Mouse (Mus musculus) ovary, postnatal 10 days (tissue): ENCODE measurements at regions not wholly inside any gene's neighbourhood (a gene's known extent, or its start where the extent isn't known, plus 50 kb on each side); places are given as distances from the start of the nearest gene placed in this dataset.

ENCODE experiments used
- DNase-seq: peaks from one replicate; pipeline ENCODE4 v3.0.0; 2022; ENCODE audit warnings: low spot score

- no peak for DNase-seq
Measured at GRCm38 (mm10) chr13:44608286-44608675, 121.0 kb upstream of the Jarid2 start.

DNA sequence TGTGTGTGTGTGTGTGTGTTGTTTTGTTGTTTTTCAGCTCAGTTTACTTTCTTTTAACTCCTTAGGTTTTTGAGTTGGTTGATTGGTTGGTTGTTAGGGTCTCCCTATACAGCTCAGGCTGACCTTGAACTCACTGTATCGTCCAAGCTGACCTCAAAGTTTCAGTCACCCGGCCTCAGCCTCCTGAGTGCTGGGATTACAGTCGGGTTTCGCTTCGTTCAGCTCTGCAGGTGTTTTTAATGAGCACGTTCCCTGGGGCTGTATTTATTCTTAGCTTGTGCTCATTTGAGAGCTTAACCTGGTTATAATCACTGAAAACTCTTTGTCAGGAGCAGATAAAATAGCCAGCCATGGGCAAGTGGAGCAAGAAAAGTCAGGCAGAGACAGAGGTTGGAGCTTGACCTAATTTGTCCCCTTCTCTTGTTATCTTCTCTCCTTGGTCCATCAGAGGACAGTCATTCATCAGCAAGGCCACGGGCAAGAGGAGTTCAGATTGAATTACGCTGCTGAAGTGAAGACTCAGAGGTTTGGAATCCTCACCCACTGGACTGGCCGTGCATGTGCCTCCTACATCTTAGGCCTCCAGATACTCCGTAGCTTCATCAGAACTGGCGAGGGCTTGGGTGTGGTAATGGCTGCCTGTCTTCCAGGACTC lies 120.5 kb upstream of the Jarid2 start:
- no peak for DNase-seq

DNA sequence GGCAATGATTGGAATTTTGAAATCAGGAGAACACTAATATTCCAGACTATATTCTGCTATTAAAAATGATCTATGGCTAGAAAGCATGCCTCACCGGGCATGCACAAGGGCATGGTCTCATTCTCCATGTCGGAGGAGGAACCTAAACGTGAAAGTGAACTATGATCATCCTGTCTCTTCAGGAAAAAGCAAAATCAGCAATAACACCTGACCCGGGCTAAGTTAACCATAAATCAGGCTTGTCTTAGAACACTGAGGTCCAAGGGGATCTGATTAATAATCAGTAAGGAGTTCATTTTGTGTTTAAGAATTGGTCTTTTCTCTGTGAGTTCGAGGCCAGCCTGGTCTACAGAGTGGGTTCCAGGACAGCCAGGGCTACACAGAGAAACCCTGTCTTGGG lies 119.7 kb upstream of the Jarid2 start:
- no peak for DNase-seq

DNA sequence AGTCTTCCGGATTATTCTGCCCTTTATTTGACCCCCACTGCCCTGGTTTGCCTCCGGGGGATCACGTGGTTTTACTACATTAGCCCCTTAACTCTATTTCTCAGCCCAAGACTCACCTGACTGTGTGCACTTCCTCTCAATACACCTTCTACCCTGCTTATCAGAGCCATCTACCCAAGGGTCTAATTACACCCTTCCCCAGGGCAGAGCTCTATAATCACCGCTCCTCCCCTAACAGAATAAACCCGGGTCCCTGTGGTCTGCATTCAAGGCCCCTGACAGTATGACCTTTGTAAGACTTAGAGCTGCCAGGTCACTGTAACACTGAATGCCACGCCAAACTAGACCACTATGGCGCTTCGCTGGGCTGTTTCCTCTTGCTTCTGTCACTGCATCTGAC lies 113.6 kb upstream of the Jarid2 start:
- no peak for DNase-seq

DNA sequence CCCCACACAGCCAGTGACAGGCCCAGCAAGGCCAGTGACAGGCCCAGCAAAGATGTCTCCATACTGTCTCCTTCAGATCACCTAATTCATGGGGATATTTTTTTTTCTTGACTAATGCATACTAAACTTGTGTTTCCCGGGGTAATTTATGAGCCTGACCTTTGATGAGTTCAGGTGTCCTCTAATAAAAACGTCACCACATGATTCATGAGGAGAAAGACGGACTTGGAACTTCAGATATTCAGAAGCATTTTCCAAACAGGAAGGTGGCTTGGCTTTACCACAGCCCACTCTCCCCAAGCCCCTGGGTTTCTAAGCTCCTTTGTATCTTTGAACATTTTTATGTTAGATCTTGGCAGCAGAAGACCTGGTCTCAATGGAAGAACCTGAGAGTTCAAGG lies 110.9 kb upstream of the Jarid2 start:
- no peak for DNase-seq

- DNase-seq: no peak
Measured at GRCm38 (mm10) chr13:44622661-44623355, 106.5 kb upstream of the Jarid2 start.

DNA sequence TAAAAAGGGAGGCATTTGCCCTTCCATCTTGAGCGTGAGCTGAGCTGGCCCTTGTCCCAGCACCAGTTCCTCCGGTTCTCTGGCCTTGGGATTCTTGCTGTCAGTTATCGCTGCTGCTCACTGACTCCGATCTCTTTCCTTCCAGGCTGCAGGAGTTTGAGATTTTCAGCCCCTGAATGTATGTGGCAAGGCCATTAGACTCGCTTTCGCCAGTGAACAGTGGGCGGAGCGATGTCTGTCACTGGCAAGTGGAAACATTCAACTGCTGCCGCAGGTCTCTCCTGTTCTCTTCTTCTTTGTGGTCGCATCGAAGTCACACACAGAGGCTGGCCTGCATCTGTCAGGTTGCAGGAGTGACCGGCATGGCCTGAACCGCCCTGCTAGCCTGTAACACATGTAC lies 104.6 kb upstream of the Jarid2 start:
- no peak for DNase-seq

DNA sequence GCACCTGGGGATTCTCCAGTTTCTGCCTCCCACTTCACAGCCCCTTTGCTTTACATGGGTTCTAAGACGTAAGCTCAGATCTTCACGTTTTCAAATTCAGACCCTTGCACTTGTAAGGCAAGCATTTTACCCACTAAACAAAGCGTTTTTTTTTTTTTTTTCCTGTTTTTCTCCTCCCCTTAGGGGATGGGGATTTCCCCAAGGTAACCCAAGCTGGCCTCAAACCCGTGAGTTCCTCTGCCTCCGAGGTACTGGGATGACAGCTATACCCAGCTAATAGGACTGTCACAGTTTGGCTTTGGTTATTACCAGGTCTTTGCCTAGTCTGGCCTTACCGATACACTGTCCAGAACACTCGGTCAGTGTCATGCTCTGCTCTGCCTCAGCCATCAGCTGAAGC lies 103.5 kb upstream of the Jarid2 start:
- no peak for DNase-seq

- DNase-seq: no peak
Measured at GRCm38 (mm10) chr13:44626806-44627205, 102.5 kb upstream of the Jarid2 start.

GRCm38 (mm10) chr13:44630061-44630460 lies 99.2 kb upstream of the Jarid2 start:
- DNase-seq: no peak

DNA sequence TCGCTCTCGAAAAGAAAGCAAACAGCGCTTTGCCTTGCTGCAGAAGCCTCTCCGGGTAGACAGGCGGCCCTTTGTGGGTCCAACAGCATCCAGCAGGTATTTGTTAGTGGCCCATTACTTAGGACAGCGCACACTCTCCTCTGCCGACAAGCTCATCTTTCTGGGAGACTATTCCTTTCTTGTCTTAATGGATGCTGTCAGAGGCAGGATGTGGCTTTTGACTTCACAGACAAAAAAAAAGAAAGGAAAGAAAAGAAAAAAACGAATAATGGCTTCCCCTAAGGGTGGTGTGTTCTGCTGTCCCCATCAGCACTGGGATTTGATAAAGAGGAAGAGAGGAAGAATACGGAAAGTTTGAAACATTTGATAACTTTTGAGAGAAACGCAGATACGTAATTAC lies 94.7 kb upstream of the Jarid2 start:
- DNase-seq: no peak

DNA sequence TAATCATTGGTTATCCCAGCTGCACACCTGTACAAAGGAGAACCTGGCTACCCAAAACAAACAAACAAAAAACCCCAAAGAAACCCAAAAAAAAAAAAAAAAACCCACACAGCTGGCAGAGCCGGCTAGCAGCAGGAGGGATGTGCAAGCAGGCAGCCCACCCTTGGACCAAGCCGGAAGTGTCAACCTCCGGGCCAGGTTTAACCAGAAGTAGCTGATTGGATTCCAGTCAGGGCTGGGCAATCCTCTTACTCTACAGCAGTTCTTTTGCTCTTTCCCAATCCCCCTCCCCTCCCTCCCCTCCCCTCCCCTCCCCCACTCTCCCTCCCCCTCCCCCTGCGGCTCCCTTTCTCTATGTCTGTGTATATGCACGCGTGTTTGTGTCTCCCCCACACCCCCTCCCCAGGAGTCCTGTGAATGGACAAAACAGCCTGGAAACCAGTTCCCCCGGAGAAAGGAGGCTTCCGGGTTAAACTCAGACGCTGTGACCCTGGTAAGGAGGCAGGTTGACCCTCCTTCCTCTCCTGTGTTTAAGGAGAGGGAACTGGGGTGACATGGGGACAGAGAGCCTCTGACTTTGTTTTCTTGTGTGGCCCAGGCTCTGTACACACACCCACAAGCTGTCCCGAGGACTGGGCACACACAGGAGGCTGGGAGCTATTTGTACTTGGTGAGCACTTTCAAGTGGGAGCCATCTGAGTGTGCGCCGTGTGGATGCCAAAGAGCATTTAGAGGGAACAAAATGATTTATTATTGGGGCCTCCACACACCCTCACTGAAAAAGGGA lies 93.9 kb upstream of the Jarid2 start:
- no peak for DNase-seq

GRCm38 (mm10) chr13:44636008-44636335 lies 93.3 kb upstream of the Jarid2 start:
- no peak for DNase-seq

DNA sequence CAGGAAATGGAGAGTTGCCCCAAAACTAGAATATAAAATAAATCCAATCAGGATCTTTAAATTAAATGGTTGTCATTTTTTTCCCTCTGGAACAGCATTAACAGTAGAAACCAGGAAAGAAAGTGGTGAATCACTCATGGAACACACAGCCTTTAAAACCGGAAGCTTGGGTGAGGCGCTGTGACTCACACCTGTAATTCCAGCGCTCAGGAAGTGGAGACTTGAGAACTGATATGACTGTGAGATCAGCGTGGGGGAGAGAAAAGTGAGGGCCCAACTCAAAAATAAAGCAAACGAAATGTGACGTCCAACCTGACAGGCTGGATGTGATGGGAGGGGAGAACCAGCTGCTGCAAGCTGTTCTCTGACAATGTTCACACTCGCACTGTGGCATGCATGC lies 86.9 kb upstream of the Jarid2 start:
- DNase-seq: no peak

DNA sequence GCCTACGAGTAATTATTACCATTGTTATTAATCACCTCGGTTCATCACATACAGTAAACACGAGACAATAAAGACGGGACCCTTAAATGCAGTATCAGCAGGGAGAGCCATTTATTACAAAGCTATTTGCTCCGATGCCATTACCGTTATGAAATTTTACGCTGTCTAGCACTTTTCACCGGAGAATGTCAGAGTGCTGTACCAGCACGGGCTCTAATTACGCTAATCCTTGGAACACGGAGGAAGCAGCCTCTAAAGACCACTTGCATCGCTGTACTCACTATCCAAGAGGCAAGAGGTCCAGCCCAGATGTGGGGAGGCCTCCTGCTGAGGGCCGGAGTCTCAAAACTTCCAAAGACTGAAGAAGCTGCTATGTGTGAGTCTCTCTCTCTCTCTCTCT lies 79.2 kb upstream of the Jarid2 start:
- DNase-seq: no peak

DNA sequence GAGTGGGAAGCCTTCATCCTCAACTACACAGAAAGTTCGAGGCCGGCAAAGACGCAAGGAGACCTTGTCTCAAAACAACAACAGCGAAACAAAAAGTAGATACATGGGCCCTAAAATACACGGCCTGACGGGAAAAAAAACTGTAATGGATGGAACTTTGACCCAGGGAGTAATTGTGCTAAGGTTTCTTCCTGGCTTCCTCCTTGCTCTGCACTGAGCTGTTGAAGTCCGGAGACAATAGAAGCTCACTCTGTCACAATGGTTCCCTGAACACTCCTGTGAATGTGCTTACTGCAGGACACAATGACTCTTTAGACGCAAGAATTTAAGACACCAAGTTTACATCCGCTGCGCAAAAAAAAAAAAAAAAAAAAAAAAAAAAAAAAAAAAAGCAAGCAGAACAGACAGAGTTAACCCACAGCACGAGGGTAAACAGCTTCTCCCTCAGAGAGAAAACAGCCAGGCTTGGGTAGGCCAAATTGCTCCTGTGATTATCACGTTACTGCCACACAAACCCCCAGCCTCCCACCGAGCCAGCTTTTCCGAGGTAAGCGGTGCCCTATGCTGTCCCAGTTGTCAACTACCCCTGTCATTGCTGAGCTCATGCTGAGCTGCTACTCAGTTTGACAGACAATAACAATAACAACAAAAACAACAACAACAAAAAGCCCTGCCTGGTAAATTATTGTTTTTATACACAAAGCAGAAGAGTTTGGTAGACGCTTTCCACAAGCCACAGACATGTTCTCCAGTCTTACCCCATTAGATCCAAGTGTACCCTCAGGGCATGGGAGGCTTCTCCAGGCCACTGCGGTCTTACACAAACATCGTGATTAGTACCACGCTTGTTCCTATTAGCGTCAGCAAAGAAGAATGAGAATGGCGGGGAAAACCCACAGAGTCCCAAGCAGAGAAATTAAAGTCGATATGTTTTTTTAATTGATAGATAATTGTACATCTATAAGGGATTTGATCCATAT lies 77.7 kb upstream of the Jarid2 start:
- no peak for DNase-seq

DNA sequence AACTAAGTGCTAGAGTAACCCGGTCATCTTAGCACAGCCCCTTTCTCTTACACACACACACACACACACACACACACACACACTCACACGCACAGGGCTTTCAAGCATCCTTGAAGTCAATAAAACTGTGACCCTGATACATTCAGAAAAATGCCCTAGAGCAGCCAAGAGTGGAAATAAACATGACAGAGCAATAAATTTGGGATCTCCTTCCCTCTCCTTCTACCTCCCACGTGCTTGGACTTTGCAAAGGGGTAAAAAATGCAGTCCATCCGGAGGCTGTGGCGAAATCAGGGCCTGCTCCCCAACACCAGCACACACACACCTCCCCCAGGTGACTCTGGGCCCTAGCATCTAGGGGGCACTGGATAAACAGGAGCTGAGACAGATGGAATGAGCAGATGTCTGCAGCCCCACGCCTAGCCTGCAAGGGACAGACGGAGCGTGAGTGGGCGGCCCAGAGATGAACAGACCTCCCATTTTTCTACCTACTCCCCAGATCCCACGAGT lies 71.3 kb upstream of the Jarid2 start:
- no peak for DNase-seq

DNA sequence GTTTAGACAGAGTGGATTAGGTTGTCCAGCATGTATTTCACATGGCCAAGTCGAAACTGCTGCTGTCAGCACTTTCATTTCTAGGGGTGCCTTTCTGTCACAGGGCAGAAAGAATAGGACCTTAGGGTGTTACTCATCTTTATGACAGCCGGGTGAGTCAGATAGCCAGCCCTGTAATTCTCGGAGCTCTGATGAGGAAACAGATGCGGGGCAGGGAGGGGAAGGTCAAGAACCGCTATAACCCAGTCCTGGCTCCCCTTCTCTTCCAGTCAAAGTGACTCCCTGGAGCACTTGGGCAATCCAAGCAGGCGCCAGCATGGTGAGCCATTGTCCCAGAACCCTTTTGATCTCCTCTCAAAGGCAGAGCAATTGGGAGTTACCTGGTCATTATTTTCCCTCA lies 69.4 kb upstream of the Jarid2 start:
- no peak for DNase-seq

DNA sequence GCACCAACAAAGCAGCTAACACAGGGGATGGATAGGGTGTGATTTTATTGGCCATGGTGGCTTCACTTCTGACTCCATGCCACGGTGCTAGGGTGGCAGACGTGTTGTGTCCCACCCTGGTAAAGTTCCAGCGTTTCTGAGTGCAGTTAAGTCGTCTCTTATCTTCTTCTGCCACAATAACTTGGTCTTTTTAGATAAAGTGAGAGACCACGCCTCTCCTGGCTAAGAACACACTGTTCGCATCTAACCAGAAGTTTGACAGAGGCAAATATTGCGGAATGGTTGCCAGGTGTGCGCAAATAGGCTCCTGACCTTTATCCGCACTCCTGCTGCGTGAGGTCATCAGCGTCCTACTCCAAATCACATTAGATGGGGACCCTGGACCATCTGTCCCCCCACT lies 66.2 kb upstream of the Jarid2 start:
- DNase-seq: no peak

GRCm38 (mm10) chr13:44663730-44664129 lies 65.5 kb upstream of the Jarid2 start:
- no peak for DNase-seq

DNA sequence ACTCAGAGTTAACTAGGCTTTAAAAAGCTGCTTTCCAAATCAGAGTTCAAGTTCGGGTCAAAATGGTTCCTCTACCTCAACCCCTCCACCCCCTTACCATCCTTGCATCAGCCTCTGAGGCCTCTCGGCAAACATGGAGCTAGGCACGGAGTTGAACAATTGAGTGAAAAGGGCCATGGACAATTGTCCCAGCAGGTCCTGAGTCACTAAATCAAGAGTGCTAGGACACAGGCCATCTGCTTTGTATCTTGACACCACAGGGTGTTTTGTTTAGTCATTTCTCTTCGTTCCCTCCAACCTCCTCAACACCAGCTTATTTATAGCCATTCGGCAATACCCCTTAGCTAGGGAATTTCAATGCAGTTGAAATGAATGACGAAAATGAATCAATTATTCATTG lies 59.5 kb upstream of the Jarid2 start:
- DNase-seq: no peak

- no peak for DNase-seq
Measured at GRCm38 (mm10) chr13:44673337-44673966, 55.8 kb upstream of the Jarid2 start.
